Mouse (Mus musculus): ENCODE measurements around the gene Nhlh1. TPM values are rescaled to one million over a fixed set of nuclear protein-coding genes. Genes with fewer than 3 reads are reported as not detected.

The Nhlh1 gene
- polyA plus RNA-seq, 1 experiment, result not detected

DNA sequence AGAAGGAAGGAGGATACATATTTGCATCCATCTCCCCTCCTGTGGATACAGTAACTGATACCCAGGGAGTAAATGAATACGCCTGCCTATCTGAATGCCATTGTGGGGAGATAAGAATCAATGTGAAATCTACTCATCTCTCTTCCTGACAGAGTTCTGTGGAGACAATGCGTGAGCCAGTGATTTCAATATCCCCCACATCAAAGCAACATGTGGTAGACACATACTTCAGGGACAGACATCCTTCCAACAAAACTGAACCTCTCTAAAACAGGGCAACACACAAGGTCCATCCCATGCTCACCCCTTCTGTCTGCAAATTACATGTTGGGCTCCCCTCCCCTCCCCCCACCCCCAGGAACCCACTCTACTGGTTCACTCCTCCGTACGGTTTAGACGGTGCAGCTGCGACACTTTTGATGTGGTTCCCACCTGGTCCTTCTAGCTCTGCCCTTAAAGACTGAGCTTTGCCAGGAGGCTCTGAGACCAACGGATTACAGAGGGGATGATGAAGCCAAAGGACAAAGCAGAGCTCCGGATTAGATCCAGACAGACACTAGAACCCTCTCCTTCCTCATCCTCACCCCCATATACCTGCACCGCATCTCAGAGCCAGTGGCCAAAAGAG is 41.9 kb downstream of the Nhlh1 start:
- no peak overlapping the region for H3K9ac ChIP-seq (ENCODE audit: low read depth, poor library complexity, severe bottlenecking)
- no peak for TF ChIP-seq POLR2A (IDR thresholded peaks at IDR 0.05; ENCODE audit: insufficient read depth, low read length)
- H3K36me3 ChIP-seq (ENCODE audit: control insufficient read depth, insufficient read depth, low read length, poor library complexity, severe bottlenecking), result no peaks in the 10 kb centered on the region
- no peaks in the 10 kb centered on the region for H3K27me3 ChIP-seq (ENCODE audit: control insufficient read depth, insufficient read depth, low read length, poor library complexity, severe bottlenecking)
- no peak overlapping the region for H3K4me3 ChIP-seq (ENCODE audit: low read depth, low read length)
- H3K27ac ChIP-seq (ENCODE audit: insufficient read depth, low read length), result no peak overlapping the region
- H3K4me1 ChIP-seq (ENCODE audit: control insufficient read depth, insufficient read depth, low read length), result peaks cover 7% of the 10 kb centered on the region
- H3K9me3 ChIP-seq (replicated peaks; ENCODE audit: control insufficient read depth, insufficient read depth, low read length, poor library complexity, severe bottlenecking), result no peaks in the 10 kb centered on the region

DNA sequence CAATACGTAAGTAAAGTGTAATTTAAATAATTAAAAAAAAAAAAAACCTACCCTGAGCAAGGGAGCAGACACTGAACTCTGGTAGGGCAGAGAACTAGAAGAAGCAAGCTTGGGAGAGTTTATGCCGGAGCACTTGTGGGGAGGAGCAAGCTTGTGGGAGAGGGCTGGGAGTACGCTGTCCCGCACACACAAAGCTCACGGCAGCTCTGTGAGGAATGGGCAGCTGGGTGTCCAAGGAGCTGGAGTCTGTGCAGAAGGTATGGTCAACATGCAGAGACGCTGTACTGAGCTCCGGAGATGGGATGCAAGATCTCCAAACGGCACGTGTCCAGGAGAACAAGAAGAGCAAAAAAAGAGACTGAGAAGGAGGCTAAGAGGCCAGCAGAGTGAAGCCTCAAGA is 42.6 kb downstream of the Nhlh1 start:
- Histone ChIP-seq H3K9me3 (replicated peaks; ENCODE audit: control insufficient read depth, insufficient read depth, low read length, poor library complexity, severe bottlenecking) (no peaks in the 10 kb centered on the region), H3K27me3 (ENCODE audit: control insufficient read depth, insufficient read depth, low read length, poor library complexity, severe bottlenecking) (no peaks in the 10 kb centered on the region), H3K36me3 (ENCODE audit: control insufficient read depth, insufficient read depth, low read length, poor library complexity, severe bottlenecking) (no peaks in the 10 kb centered on the region), H3K4me1 (ENCODE audit: control insufficient read depth, insufficient read depth, low read length) (peaks cover 12% of the 10 kb centered on the region), H3K4me3 (ENCODE audit: low read depth, low read length) (no peak overlapping the region), H3K27ac (ENCODE audit: insufficient read depth, low read length) (no peak overlapping the region), H3K9ac (ENCODE audit: low read depth, poor library complexity, severe bottlenecking) (no peak overlapping the region)
- TF ChIP-seq EP300 (IDR thresholded peaks at IDR 0.05; ENCODE audit: insufficient read depth, low read depth, low read length) (no peak), POLR2A (IDR thresholded peaks at IDR 0.05; ENCODE audit: insufficient read depth, low read length) (no peak), CTCF (IDR thresholded peaks at IDR 0.05; ENCODE audit: low read depth, low read length) (no peak)

DNA sequence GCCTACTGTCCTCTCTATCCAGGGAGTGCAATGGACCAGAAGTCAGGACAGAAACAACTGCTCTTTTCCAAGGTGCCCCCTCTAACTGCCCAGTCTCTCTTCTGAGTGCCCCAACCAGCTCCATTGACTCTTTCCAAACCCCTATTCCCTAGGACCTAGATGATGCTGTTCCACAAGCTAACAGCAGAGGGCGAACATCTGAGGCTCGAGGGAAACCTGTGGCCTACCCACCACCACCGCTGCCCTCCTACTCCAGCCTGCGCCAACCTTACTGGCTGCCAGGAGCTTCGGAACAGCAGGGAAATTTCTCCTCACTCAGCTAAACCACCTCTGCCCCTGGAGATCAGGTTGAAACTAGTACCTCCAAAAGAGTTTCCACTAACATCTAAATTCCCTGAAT is 45.3 kb downstream of the Nhlh1 start:
- no peak overlapping the region for H3K27ac ChIP-seq (ENCODE audit: insufficient read depth, low read length)
- H3K27me3 ChIP-seq (ENCODE audit: control insufficient read depth, insufficient read depth, low read length, poor library complexity, severe bottlenecking), result no peaks in the 10 kb centered on the region
- H3K36me3 ChIP-seq (ENCODE audit: control insufficient read depth, insufficient read depth, low read length, poor library complexity, severe bottlenecking), result no peaks in the 10 kb centered on the region

DNA sequence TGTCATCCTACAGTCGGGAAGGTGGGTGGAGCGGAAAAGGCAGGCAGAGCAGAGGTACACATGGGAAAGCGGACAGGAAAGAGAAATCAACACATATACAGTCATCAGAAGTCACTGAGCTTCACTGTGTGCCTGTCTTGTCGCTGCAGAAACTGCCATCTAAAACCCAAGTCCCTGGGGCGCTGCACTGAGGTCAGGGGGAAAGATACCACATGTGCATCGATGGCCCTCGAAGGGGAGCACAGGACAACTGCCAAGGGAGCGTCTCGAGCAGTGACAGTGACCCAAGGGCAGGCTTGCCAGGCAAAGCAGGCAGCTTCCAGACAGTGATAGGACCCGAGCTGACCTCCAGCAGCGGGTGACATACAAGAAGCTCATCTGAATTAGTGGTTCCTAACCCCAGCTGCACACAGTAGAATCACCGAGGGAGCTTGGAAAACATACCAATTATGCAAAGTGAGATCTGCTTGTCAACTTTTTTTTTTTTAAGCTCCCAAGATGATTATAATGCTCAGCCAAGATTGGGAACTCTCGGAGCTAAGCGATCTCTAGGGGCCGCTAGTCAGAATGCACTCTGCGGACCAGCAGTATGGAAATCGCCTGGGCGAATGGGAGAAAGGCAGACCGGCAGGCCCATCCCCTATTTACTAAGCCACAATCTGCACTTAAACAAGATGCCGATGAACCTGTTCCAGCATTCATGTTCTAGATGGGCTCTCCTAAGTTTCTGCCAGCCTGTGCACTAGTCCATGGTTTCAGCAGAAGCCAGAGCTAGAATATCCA is 47.1 kb downstream of the Nhlh1 start:
- Histone ChIP-seq H3K4me3 (ENCODE audit: low read depth, low read length) (peak overlapping the region; percentile 26; the same call in 1 of the 2 replicates), H3K9ac (ENCODE audit: low read depth, poor library complexity, severe bottlenecking) (no peak overlapping the region), H3K27me3 (ENCODE audit: control insufficient read depth, insufficient read depth, low read length, poor library complexity, severe bottlenecking) (no peaks in the 10 kb centered on the region), H3K27ac (ENCODE audit: insufficient read depth, low read length) (no peak overlapping the region), H3K9me3 (replicated peaks; ENCODE audit: control insufficient read depth, insufficient read depth, low read length, poor library complexity, severe bottlenecking) (no peaks in the 10 kb centered on the region), H3K4me1 (ENCODE audit: control insufficient read depth, insufficient read depth, low read length) (peaks cover 5% of the 10 kb centered on the region), H3K36me3 (ENCODE audit: control insufficient read depth, insufficient read depth, low read length, poor library complexity, severe bottlenecking) (no peaks in the 10 kb centered on the region)
- TF ChIP-seq POLR2A (IDR thresholded peaks at IDR 0.05; ENCODE audit: insufficient read depth, low read length) (no peak), CTCF (IDR thresholded peaks at IDR 0.05; ENCODE audit: low read depth, low read length) (no peak), EP300 (IDR thresholded peaks at IDR 0.05; ENCODE audit: insufficient read depth, low read depth, low read length) (no peak)

More for the DNA sequence above, 45.3 kb downstream of the Nhlh1 start:
- peaks cover 5% of the 10 kb centered on the region for H3K4me1 ChIP-seq (ENCODE audit: control insufficient read depth, insufficient read depth, low read length)
- no peak overlapping the region for H3K9ac ChIP-seq (ENCODE audit: low read depth, poor library complexity, severe bottlenecking)
- no peaks in the 10 kb centered on the region for H3K9me3 ChIP-seq (replicated peaks; ENCODE audit: control insufficient read depth, insufficient read depth, low read length, poor library complexity, severe bottlenecking)
- TF ChIP-seq CTCF (IDR thresholded peaks at IDR 0.05; ENCODE audit: low read depth, low read length), result peak; percentile 74
- TF ChIP-seq EP300 (IDR thresholded peaks at IDR 0.05; ENCODE audit: insufficient read depth, low read depth, low read length), result no peak
- H3K4me3 ChIP-seq (ENCODE audit: low read depth, low read length), result no peak overlapping the region

DNA sequence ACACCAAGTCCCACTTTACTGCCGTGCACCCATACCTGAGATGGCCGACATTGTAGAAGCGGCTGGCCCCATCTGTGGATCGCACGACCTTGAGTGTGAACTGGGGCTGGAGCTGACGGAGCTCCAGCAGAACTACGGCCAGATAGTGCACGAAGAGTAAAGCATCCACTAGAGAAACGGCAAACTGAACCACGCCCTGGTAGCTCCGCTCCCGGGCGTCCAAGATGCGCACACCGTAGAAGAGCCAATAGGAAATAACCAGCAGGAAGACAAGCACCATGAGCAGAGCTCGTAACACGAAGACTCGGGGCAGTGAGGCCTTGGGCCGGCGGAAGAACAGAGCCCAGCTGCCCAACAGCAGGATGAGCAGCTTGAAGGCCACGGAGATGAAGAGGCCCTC is 48.0 kb downstream of the Nhlh1 start:
- H3K4me1 ChIP-seq (ENCODE audit: control insufficient read depth, insufficient read depth, low read length), result peaks cover 5% of the 10 kb centered on the region
- H3K27ac ChIP-seq (ENCODE audit: insufficient read depth, low read length), result no peak overlapping the region
- no peak overlapping the region for H3K9ac ChIP-seq (ENCODE audit: low read depth, poor library complexity, severe bottlenecking)
- peak overlapping the region; percentile 26 for H3K4me3 ChIP-seq (ENCODE audit: low read depth, low read length)
- TF ChIP-seq CTCF (IDR thresholded peaks at IDR 0.05; ENCODE audit: low read depth, low read length) (no peak), POLR2A (IDR thresholded peaks at IDR 0.05; ENCODE audit: insufficient read depth, low read length) (no peak), EP300 (IDR thresholded peaks at IDR 0.05; ENCODE audit: insufficient read depth, low read depth, low read length) (no peak)
- no peaks in the 10 kb centered on the region; the same call in 1 of the 2 replicates for H3K36me3 ChIP-seq (ENCODE audit: control insufficient read depth, insufficient read depth, low read length, poor library complexity, severe bottlenecking)
- H3K27me3 ChIP-seq (ENCODE audit: control insufficient read depth, insufficient read depth, low read length, poor library complexity, severe bottlenecking), result no peaks in the 10 kb centered on the region
- no peaks in the 10 kb centered on the region for H3K9me3 ChIP-seq (replicated peaks; ENCODE audit: control insufficient read depth, insufficient read depth, low read length, poor library complexity, severe bottlenecking)

DNA sequence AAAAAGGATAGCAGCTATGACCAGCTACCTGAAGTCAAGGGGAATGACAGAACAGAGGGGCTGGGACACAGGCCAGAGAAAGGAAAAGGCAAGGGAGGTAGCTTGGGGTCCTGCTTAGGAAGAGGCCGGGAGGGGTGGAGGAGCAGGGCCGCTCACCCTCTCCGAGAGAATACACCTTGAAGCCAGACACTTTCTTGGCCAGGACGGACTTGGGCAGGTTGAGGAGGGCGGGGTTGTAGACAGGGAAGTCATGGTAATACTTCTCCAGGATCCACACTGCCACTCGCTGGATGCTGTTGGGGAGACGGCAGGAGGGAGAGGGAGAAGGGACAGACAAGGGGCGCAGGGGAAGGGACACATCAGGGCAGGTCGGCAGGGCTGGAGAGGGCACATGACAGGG is 49.0 kb downstream of the Nhlh1 start:
- H3K4me1 ChIP-seq (ENCODE audit: control insufficient read depth, insufficient read depth, low read length), result peaks cover 5% of the 10 kb centered on the region
- H3K9ac ChIP-seq (ENCODE audit: low read depth, poor library complexity, severe bottlenecking), result no peak overlapping the region
- H3K27me3 ChIP-seq (ENCODE audit: control insufficient read depth, insufficient read depth, low read length, poor library complexity, severe bottlenecking), result no peaks in the 10 kb centered on the region
- TF ChIP-seq EP300 (IDR thresholded peaks at IDR 0.05; ENCODE audit: insufficient read depth, low read depth, low read length) (no peak), POLR2A (IDR thresholded peaks at IDR 0.05; ENCODE audit: insufficient read depth, low read length) (no peak), CTCF (IDR thresholded peaks at IDR 0.05; ENCODE audit: low read depth, low read length) (no peak)
- no peak overlapping the region for H3K27ac ChIP-seq (ENCODE audit: insufficient read depth, low read length)
- no peaks in the 10 kb centered on the region for H3K9me3 ChIP-seq (replicated peaks; ENCODE audit: control insufficient read depth, insufficient read depth, low read length, poor library complexity, severe bottlenecking)
- H3K36me3 ChIP-seq (ENCODE audit: control insufficient read depth, insufficient read depth, low read length, poor library complexity, severe bottlenecking), result no peaks in the 10 kb centered on the region; the same call in 1 of the 2 replicates
- no peak overlapping the region for H3K4me3 ChIP-seq (ENCODE audit: low read depth, low read length)

All from ES-Bruce4 (cell line).